Mouse (Mus musculus) C2C12 (cell line): ENCODE results near the gene Otud1.
A peak's percentile ranks its signal among the peaks of the same experiment; 100 is the strongest.

Experiments used
- CEBPB ChIP-seq: IDR thresholded peaks from one replicate; pipeline ENCODE4 v1.6.1; 2011; ENCODE audit warnings: low read depth, mild to moderate bottlenecking, control low read depth, moderate library complexity
- CTCF ChIP-seq: IDR thresholded peaks from one replicate; pipeline ENCODE4 v1.5.1; 2011; ENCODE audit not compliant: control insufficient read depth, insufficient read depth, insufficient read length
- FOSL1 ChIP-seq: IDR thresholded peaks from one replicate; pipeline ENCODE4 v1.8.0; 2011; ENCODE audit warnings: mild to moderate bottlenecking, low read length; ENCODE audit not compliant: poor library complexity, insufficient read depth, severe bottlenecking
- MAX ChIP-seq: IDR thresholded peaks from one replicate; pipeline ENCODE4 v1.6.1; 2011; ENCODE audit warnings: mild to moderate bottlenecking, control low read depth
- MYOD1 ChIP-seq: IDR thresholded peaks from one replicate; pipeline ENCODE4 v1.6.1; 2011; ENCODE audit warnings: low read depth; ENCODE audit not compliant: control insufficient read depth, insufficient read length
- MYOG ChIP-seq: IDR thresholded peaks from one replicate; pipeline ENCODE4 v1.6.1; 2011; ENCODE audit not compliant: control insufficient read depth, insufficient read length; ENCODE audit errors: extremely low read depth
- USF1 ChIP-seq: IDR thresholded peaks from one replicate; pipeline ENCODE4 v1.6.1; 2011; ENCODE audit warnings: low read depth, mild to moderate bottlenecking, control low read depth, moderate library complexity

GRCm38 (mm10) chr2:19646910-19647309 lies 10.6 kb upstream of the Otud1 start:
- TF ChIP-seq CTCF = no peak
- TF ChIP-seq USF1 = no peak
- no peak for TF ChIP-seq MYOD1
- no peak for TF ChIP-seq MAX
- TF ChIP-seq CEBPB = no peak
- no peak for TF ChIP-seq MYOG
- TF ChIP-seq FOSL1 = peak; percentile 8
